Mouse (Mus musculus): ENCODE measurements at regions not wholly inside any gene's neighbourhood (a gene's known extent, or its start where the extent isn't known, plus 50 kb on each side); places are given as distances from the start of the nearest gene placed in this dataset.

DNA sequence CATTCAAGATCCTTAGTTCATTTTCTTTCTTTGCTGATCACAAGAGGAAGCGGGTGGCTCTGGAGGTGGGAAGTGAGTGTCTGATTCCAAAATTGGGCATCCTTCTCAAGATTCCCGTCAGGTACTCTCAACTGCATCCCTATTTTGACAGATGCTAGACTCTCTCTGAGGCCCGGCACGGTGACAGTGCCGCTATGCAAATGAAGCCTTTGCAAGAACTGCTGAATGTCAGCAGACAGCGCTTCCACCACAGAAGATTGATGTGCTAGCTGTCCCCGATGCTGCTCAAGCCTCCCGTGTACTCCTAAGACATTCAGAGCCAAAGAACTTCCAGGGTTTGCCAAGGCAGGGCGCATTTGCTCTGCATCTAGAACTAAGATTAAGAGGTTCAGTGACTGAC lies 50.9 kb upstream of the Cpne4 start:
- DNase-seq (ENCODE audit: low spot score in 2 of 2), result no peak

DNA sequence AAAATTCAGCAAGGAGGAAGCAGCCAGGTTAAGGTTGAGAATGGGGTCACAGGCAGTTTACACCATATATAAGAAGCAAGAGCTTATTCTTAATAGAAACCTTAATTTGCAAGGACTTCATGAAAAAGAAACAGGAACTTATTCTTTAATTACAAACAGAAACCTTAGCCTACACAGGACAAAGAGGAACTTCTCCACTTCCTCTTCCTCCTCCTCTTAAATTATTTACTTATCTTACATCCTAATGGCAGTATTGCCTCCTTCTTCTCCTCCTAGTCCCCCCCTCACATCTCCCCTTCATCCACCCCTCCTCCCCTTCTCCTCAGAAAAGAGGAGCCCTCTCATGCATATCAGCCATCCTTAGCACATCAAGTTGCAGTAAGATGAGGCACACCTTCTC lies 56.4 kb upstream of the Cpne4 start:
- no peak for DNase-seq (ENCODE audit: low spot score in 2 of 2)

DNA sequence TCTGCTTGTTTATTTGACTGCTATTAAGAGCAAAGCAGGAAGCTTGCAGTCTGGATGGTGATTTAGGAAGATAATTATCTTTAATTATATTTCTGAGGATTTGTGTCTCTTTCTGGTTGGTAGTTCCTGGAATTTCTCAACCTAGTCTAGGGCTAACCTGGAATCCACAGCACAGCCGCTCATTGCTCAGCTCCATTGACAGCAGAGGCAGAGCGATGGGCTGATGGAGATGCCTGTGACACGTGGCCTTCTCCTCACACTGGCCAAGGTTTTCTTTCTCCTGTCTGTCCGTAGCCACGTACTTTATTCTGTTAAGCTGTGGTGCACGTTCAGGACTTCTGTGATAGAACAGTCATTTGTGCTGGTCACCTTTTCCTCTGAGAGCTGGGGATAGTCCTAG lies 57.7 kb upstream of the Cpne4 start:
- no peak for DNase-seq (ENCODE audit: low spot score in 2 of 2)

DNA sequence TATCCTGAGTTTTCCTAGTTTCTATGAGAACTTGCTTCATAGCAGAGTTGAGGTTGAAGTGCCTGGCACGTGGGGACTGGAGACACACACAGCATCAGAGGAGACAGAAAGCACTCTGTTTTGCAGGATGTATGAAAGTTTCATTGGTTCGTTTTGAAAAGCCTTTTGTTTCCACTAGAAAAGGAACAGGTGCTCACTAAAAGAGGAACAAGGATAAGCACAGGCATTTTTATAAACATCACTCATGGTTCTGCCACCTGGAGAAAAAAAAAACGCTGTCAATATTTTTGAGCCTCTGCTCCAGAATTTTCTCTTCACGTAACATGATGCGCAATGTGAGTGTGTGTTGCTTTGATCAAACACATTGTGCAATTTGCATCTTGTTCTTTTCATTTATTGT lies 64.6 kb upstream of the Cpne4 start:
- no peak for DNase-seq (ENCODE audit: low spot score in 2 of 2)

DNA sequence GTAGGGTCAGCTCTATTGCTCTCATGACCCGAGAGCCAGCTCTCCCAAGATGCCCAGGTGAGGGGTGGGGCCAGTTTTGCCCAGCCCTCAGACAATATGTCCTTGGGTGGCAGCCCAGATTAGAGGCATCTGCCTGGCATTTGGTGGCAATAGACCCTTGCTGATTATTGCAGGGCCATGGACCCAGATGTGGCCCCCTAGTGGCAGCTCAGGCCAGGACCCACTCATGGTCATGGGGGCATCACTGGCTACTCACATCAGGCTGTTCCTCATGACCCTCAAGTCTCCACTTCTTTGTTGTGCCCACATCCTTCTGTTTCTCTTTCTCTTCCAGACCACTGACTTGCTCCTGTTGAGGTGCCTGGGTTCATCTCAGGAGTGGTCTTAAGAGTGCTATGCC lies 66.4 kb upstream of the Cpne4 start:
- DNase-seq (ENCODE audit: low spot score in 2 of 2), result no peak

DNA sequence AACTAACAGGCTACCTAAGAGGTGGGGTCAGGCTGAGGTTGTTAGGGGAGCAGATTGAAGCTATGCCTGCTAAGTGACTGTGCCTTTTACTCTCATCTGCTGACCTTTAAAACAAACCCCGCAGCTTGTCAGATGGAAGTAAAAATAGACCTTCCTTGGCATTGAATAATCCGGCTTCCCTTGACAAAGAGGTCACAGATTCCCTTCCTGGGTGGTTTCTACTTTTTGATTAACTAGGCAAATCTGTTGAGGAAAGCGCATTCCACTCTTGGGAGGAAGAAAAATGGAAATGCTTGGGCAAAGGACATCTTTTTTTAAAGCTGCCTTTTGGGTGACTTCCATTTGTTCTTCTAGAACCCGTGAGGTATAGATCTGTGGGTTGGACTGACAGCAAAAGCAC lies 72.3 kb upstream of the Cpne4 start:
- no peak for DNase-seq (ENCODE audit: low spot score in 2 of 2)

DNA sequence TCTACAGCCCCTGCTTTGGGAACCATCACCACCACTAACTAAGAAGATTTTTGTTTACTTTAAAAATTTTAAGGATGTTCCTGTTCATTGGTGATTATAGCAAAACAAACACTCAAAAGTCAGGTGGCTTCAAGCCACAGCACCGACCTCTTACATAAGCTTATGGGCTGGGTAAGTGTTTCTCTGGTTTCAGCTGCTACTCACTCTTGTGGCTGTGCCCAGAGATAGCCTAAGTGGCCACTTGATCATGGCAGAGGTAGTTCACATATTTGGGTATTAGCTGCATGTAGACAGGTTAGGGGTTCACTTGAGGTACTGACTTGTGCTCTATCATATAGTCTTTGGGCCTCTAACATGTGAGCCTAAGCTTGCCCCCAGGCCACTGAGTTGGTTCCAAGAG lies 79.8 kb upstream of the Cpne4 start:
- DNase-seq (ENCODE audit: low spot score in 2 of 2), result no peak

DNA sequence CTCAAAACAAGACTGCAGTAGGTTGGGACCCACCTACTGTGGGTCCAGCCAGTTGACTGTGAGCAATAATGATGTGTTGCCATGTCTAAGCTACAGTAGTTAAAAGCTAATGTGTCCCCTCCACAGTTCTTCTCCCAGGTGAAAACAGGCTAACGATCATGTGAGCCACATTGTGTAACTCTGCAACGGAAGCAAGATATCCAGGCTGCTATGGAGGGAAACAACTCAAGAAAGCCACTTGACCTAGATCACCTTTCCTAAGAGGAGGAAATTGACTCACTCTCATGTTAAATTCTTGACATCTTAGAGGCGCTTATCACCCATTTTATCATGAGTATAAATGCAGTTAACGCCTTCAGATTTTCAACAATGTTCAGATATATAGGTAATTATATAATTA lies 83.4 kb upstream of the Cpne4 start:
- DNase-seq (ENCODE audit: low spot score in 2 of 2), result no peak

DNA sequence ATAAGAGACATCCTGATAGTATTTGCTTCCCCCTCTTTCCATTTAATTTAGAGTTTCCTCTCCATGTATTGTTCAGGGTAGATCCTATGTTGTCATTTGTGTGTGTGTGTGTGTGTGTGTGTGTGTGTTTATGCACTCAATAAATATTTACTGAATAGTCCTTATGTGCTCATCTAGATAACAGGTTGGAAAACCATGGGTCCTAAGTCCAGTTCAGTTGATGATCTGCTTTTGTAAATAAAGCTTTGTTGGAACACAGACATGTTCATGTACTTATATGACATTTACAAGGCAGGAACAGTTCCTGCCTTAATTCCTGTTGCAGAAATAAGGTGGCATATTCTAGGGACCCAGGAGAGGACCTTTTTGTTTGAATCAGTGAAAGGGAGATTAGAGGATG lies 87.0 kb upstream of the Cpne4 start:
- DNase-seq (ENCODE audit: low spot score in 2 of 2), result no peak

DNA sequence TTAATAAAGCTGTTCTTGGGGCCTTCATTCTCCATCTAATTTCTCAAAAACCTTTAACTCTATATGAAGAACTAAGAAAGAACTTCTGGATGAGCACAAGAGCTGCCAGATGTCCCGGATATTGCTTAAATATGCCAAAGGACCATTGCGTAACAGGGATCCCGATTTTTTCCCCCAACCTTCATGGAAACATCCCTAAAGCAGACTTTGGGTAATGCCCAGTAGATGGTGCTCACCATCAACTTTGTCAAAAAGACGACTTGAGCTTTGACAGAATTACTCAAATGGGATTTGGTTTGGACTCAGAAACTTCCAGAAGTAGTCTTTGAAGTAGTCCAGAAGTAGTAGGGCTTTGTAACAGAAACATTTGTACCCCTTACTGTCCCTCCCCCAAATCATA lies 89.5 kb upstream of the Cpne4 start:
- DNase-seq (ENCODE audit: low spot score in 2 of 2), result no peak

DNA sequence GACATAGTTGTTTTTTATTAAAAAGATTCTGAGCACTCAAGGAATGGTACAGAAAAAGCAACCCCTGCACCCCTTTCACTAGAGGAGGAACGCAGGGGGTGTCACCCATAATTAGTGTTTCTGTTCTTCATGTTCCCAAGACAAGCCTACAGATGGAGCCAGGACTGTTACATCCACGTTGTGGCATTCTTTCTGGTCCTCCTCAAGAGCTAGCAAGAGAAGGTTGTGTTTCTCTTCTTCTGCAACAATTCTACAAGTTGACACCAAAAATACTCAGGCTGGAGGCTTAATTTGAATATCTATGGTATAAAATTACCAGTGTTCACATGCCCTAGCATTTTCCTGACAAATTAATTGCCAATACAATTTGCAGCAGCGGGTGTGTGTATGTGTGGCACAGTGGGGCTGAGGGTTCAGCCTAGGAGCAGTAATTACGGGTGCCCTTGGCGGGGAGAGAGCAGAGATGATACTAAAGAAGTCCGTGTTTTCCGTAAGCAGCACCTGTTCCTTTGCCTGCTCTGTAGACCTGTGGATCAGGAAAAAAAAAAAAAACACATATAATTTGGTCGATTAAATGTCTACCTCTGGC lies 98.4 kb upstream of the Cpne4 start:
- no peak for DNase-seq (ENCODE audit: low spot score in 2 of 2)

DNA sequence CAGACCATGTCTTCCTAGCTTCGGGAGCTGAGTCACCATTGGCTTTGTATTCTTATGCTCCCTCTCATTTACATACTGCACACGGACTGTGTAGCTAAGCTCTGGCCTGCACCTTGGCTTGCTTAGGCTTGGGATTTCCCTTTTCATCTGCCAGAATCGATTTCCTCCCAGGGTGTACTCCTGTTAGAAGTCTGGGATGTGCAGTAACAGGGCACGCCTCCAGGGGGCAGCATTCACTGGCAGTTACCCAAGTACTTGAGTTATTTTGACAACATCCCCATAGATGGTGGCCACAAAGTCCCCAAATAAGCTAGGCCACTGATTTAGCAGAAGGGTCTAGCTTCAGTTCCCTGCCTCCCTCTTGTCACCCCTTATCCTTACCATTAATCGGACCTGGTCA lies 102.2 kb upstream of the Cpne4 start:
- peak in 1 of 2 experiments; percentile 18 for DNase-seq (ENCODE audit: low spot score in 2 of 2)

DNA sequence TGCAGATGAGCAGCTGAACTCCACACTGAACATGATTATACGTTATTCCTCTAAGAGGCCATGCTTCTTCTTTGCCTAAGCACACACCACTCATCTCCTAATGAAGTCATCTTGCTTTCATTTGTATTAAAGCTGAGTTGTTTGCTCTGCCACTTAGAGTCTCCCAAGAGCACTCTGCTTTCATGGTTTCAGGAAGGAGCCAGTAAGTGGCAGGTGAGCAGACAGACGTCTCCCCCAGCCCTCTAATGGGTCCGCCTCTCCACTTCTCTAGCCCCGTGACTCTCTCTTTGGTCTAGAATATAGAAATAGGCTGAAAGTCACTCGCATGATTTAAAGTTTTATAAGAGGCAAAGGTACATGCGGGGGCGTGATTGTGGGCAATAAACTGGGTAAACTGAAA lies 103.8 kb upstream of the Cpne4 start:
- no peak for DNase-seq (ENCODE audit: low spot score in 2 of 2)

DNA sequence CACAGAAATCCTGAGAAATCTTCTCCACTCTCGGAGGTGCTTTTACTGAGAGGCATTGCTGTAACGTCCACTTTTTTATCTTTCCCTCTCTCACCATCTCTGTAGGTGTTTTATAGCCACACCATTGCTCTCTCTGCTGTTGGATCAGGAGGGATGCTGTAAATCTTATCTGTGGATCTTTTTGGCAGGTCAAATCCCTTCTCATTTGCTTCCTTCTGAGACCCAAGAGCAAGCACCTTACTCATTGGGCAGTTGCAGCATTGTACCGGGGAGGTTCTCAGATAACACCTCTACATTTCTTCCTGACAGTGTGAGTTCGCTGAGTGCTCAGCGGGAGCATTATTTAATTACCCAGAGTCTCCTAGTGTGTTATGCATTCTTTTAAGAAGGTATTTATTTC lies 75.5 kb upstream of the Acpp start:
- no peak for DNase-seq (ENCODE audit: low spot score in 2 of 2)

DNA sequence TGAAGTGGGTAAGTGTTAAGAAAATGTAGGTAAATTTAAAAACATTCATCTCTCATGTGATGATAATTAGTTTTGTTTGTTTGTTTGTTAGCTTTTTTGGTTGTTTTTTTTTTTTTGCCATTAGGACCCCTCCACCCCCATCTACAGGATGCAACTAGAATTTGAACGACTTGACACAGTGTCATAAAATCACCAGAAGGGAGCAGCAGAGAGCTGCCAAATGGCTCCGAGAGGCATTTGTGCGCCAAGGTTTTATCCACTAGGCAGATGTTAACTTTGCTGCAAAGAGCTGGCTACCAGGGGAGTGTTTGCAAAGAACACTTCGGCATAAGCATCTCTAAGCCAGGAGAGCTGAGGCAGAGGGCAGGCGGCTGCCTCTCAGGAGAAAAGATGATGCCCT lies 72.7 kb upstream of the Acpp start:
- DNase-seq (ENCODE audit: low spot score in 2 of 2), result peak in 1 of 2 experiments; percentile 13

DNA sequence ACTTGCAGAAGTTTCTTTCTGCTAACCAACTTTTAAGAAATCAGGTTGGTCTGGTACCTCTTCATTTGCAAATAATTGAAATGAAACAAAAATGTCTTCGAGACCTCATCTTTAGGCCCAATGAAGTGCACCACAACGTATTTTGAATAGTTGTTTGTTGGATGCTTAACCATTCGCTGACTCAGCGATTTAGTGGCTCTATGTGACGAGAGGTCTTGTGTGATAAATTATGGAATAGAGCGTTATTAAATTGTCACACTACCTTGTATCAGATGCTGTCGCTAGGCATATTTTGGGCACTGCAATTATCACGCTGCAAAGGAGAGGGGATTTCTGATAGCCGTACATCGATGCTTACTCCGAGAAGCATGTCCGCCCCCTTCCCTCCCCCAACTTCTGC lies 71.8 kb upstream of the Acpp start:
- no peak for DNase-seq (ENCODE audit: low spot score in 2 of 2)

DNA sequence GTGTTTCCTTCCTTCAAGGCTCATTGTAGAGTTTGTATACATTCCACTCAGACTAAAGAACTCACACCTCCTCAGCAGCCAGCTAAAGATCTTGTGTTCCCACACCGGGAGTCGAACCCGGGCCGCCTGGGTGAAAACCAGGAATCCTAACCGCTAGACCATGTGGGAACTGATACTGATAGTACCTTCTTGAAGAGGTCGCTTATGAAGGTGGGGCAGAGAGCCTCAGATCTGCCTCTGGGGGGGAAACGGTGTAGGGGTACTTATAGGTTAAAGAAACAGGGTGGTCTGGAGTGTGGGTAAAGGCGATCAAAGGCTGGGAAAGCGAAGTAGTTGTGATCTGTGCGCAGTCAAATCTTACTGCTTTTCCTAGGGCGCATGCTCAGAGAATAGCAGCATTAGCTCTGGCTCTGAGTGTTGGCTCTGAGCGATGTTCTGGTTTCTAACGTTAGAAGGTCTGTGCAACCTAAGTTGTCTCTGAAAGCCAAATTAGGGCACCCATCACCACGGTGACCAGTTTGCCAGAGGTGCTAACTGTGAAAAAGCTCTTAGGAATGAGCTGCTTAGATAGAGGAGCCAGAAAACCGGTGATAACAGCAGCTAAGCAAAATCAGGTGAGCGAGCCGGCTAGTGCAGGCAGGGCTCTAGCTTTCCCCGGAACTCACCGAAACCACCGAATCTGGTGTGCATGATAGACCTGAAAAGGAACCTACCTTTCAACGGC lies 71.2 kb upstream of the Acpp start:
- DNase-seq (ENCODE audit: low spot score in 2 of 2), result peak in 1 of 2 experiments; percentile 0

DNA sequence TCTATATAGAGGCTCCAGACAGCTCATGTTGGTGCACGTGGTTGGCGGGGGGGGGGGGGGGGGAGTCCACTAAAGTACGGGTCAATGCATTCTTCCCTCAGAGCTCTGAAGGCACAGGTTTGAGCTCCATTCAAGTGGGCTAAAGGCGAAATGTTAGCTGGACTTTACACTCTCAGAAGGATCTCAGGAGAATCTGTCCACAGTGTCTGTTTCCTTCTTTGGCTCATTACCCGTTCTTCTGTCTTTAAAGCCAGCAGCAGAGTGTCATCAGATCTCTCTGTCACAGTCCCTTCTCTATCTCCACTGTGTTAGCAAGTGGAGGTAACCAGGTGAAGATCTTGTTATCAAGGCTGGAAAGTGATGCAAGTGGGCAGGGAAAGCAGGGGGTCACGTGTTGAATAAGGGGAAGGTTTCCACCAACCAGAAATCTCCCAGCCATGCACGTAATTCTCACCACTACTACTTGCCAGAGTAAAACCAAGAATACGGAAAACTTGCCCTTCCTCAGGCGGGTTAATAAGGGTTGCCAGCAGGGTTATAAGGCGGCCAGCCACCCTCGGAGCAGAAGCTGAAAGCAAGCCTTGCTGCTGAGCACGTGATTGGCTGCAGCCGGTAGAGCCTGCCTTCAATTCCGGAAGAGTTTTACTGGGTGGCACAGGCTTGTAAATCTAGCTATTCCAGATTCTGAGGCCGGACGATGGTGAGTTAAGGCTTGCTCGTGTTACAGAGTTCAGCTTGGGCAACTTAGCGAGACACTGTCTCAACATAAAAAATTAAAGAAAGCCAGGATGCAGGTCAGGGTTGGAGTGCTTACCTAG lies 70.2 kb upstream of the Acpp start:
- DNase-seq (ENCODE audit: low spot score in 2 of 2), result peak; percentile 2 to 8

DNA sequence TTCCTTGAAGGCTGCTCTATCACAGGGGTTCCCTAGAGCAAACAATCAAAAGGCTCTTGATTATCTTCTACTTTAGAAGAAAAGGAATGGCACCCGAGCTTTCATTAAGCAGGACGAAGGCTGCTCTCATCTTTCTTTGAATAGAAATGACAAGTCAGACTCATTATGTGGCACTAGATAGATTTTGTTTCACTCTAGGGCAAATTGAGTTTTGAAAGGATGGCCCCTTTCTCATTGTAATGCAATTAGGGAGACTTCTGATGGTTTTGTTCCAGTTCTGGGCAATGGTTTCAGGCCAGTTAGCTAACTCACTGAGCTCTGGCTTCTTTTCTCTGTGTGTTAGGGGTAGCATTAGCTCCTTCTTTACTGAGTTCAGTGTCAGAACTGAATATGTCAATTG lies 69.5 kb upstream of the Acpp start:
- no peak for DNase-seq (ENCODE audit: low spot score in 2 of 2)

DNA sequence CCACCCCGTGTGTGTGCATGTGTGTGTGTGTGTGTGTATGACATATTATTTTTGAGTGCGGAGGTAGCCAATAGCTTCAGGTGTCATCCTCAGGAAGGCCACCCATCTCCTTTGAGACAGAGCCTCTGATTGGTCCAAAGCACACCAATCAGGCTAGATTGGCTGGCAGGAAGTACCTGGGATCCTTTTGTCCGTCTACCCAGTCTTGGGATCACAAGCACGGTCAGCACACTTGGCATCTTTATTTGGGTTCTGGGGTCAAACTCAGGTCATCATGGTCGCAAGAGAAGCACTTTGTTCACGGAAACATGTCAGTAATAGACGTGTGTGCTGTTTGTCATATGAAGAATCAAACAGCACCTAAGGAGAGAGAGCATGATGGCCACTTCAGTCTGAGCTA lies 68.9 kb upstream of the Acpp start:
- no peak for DNase-seq (ENCODE audit: low spot score in 2 of 2)

DNA sequence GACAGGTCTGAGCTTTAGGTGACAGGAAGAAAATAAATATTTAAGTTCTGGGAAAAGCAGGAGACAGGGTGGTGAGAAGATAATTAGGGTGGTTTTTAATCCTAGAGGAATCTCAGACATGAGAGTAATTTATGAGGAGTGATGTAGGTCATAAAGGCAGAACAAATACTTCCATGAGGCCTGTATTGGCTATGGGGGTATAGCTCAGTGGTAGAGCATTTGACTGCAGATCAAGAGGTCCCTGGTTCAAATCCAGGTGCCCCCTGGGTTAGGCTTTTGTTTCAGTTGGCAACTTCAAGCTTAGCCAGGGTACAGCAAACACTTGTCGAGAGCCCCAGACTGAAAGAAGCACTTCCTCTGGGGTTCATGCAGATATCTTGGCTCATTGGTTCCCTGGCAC lies 66.3 kb upstream of the Acpp start:
- DNase-seq (ENCODE audit: low spot score in 2 of 2), result no peak

DNA sequence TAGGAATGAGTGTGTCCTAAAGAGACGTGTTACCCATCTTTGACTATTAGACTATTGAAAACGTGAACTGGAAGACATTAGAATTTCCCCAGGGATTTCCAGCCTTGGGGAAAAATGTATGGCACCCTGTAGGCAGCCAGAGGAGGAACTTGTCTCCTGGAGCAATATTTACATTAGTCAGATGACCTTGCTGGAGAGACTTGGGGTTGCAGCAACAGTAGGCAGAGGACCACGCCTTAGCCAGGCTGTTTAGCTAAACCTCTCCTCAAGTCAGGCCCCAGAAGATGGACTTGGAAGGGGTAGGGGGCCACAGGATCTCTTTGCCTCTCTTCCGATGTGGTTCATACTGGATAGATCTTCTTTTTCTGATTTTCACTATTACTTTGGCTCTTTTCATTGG lies 64.1 kb upstream of the Acpp start:
- no peak for DNase-seq (ENCODE audit: low spot score in 2 of 2)

DNA sequence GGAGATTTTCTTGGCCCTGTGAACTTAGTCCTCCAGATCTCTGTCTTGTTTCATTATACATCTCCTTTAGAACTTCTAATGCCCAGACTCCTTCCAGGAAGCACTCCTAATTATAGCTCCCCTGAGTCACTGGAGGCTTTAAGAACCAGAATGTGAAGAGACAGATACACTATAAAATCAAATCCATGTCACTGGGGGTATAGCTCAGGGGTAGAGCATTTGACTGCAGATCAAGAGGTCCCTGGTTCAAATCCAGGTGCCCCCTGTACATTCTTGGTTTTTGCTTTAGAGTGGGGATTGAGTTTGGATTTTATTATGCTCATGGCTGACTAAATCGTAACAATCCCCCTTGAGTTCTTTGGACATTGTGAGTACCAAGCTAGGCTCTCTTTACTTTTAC lies 62.4 kb upstream of the Acpp start:
- DNase-seq (ENCODE audit: low spot score in 2 of 2), result no peak
